Mouse (Mus musculus): ENCODE results near the gene Mllt3.

- TF ChIP-seq CTCF (IDR thresholded peaks at IDR 0.05; ENCODE audit: low read depth, low read length) (no peak), POLR2A (IDR thresholded peaks at IDR 0.05; ENCODE audit: extremely low read depth, insufficient read depth, low read length) (no peak)
Measured at GRCm38 (mm10) chr4:87953268-87953667, 79.9 kb downstream of the Mllt3 start.

All from liver, adult 2 months (tissue).